Comparison of ENCODE assay signal across 16 mouse cellular contexts in the genomic region with DNA sequence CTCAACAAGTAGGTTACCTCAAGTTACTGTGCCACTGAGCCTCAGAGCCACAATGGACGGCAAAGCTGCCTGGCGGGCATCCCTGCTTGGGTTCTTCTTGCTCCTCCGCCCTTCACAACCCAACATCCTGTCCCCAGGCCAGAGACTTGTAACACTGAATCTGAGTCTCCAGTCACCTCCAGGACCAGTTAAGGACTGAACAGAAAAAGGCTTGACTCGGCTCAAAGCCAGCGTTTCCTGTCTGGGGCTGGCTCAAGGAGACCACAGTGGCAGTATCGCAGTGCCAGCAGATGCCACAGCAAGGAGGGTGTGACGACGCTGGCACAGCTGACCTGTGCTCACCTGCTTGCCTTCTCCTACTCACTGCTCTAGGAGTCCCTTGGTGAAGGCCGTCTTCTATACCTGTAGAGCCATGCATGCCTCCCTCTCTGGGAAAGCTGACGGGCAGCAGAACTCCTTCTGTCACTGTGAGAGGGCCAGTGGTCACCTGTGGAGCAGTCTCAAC. TPM values are rescaled to one million over a fixed set of nuclear protein-coding genes. Genes with fewer than 3 reads are reported as not detected.
"Had no signal": no experiment of that assay in that cellular context is flagged by ENCODE, and none has a peak within 500 bp of the region (broad histone marks: within the 10 kb centered on the region; RNA-seq: fewer than 3 reads in every experiment).

No protein-coding gene starts in this region.

- H3K9me3 ChIP-seq: limb, embryonic 12.5 days; lung, embryonic 15.5 days; midbrain, embryonic 12.5 days; neural tube, embryonic 15.5 days had no signal

- H3K27me3 ChIP-seq: limb, embryonic 12.5 days; lung, embryonic 15.5 days; midbrain, embryonic 12.5 days; neural tube, embryonic 15.5 days had no signal

- H3K4me3 ChIP-seq: layer of hippocampus, adult 2 months; limb, embryonic 12.5 days; lung, embryonic 15.5 days; midbrain, embryonic 12.5 days; neural tube, embryonic 15.5 days had no signal

- H3K4me2 ChIP-seq: limb, embryonic 12.5 days; lung, embryonic 15.5 days; midbrain, embryonic 12.5 days; neural tube, embryonic 15.5 days had no signal

- ATAC-seq: midbrain, embryonic 16.5 days had no signal

- H3K9ac ChIP-seq: limb, embryonic 12.5 days; lung, embryonic 15.5 days; midbrain, embryonic 12.5 days; neural tube, embryonic 15.5 days had no signal

- DNase-seq: kidney, adult 11 months; kidney, postnatal 10 days; kidney, postnatal 4 days; liver; lung, postnatal 14 days; thymus, postnatal 4 days had no signal

- H3K27ac ChIP-seq: layer of hippocampus, adult 2 months; limb, embryonic 12.5 days; lung, embryonic 15.5 days; macrophage; midbrain, embryonic 12.5 days; neural tube, embryonic 15.5 days; stomach, postnatal 0 days had no signal

- H3K4me1 ChIP-seq: limb, embryonic 12.5 days; lung, embryonic 15.5 days; midbrain, embryonic 12.5 days; neural tube, embryonic 15.5 days had no signal

RNA-seq across cellular contexts. Expression of a gene that starts 15.3 kb away (rescaled TPM):
- polyA plus RNA-seq: macrophage had no signal

RNA-seq across cellular contexts. Expression of a gene that starts 26.9 kb away (rescaled TPM):
- polyA plus RNA-seq: limb, embryonic 12.5 days; midbrain, embryonic 12.5 days; stomach, postnatal 0 days had no signal

RNA-seq across cellular contexts. Expression of a gene that starts 54.9 kb away (rescaled TPM):
- polyA plus RNA-seq: kidney, embryonic 14.5 days; limb, embryonic 12.5 days; liver, embryonic 16.5 days; lung, embryonic 15.5 days; macrophage had no signal
